Mouse (Mus musculus): ENCODE data around the gene Pm20d1. TPM values are rescaled to one million over a fixed set of nuclear protein-coding genes. Genes with fewer than 3 reads are reported as not detected.

Pm20d1 gene
- polyA plus RNA-seq, 1 experiment from 2014 or later, result 17.3 TPM

DNA sequence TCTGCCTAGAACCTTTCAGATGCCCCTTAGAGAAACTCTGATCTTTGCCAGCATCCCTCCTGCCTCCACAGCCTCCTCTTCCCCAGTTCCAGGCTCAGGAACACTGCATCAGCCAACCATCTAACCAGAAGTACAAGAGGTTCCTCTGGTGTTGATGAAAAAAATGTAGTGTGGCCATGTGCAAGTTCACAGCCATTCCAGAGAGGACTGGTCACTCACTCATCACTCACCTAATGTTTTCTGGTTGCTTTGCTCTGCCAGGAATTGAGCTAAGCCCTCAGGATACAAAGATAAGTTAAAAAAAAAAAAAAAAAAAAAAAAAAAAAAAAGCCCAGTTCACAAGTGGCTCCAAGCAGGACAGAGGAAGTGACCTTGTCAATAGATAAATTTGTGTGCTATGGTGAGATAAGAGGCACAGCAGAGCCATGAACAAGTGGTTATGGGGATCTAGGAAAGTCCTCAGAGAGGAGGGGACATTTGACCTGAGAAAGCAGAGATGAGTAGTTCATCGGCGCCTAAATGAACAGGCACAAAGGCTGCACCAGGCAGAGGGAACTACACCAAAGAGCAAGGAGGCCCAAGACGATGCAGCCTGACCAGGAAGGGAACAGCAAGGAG is 42.9 kb upstream of the Pm20d1 start:
- no peak for TF ChIP-seq CTCF (IDR thresholded peaks at IDR 0.05; ENCODE audit: low read depth)
- ATAC-seq, result no peak
- H3K27ac ChIP-seq (ENCODE audit: low read depth, low read length), result no peak overlapping the region
- no peak overlapping the region for H3K4me2 ChIP-seq (replicated peaks; ENCODE audit: low read depth)
- no peak overlapping the region for H3K9ac ChIP-seq (ENCODE audit: low read depth, low read length)
- no peaks in the 10 kb centered on the region for H3K36me3 ChIP-seq (ENCODE audit: control insufficient read depth, insufficient read depth)
- no peak overlapping the region for H3K4me3 ChIP-seq (ENCODE audit: low read depth, low read length)
- 22% methylated on average over 3 of the region's 3 CpGs for WGBS
- H3K4me1 ChIP-seq (replicated peaks; ENCODE audit: control insufficient read depth, insufficient read depth, low read length), result no peaks in the 10 kb centered on the region
- no peaks in the 10 kb centered on the region for H3K9me3 ChIP-seq (ENCODE audit: control insufficient read depth)
- H3K27me3 ChIP-seq (replicated peaks; ENCODE audit: control insufficient read depth, insufficient read depth, low read length), result no peaks in the 10 kb centered on the region

DNA sequence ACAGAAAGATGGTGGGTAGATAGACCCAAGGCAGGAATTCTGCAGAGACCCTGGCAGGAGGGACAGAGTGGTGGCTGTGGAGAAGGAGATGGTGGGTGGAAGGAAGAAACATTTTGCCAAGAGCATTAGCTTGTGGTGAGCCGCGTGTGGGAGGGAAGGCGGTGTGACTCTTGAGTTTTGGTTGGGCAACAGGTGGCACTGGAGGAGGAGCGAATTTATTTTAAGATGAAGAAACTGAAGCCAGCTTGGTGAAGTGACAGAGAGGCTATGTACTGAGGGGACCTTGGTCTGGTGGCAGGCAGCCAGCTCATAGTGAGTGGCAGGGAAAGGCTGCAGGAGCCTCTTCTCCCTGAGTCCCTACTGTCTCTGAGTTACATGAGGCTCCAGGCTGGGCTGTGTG is 42.3 kb upstream of the Pm20d1 start:
- Histone ChIP-seq H3K4me3 (ENCODE audit: low read depth, low read length) (no peak overlapping the region), H3K4me1 (replicated peaks; ENCODE audit: control insufficient read depth, insufficient read depth, low read length) (no peaks in the 10 kb centered on the region), H3K27me3 (replicated peaks; ENCODE audit: control insufficient read depth, insufficient read depth, low read length) (no peaks in the 10 kb centered on the region), H3K4me2 (replicated peaks; ENCODE audit: low read depth) (no peak overlapping the region), H3K9me3 (ENCODE audit: control insufficient read depth) (no peaks in the 10 kb centered on the region), H3K9ac (ENCODE audit: low read depth, low read length) (no peak overlapping the region), H3K36me3 (ENCODE audit: control insufficient read depth, insufficient read depth) (no peaks in the 10 kb centered on the region), H3K27ac (ENCODE audit: low read depth, low read length) (no peak overlapping the region)
- 90% methylated on average over 4 of the region's 4 CpGs for WGBS
- TF ChIP-seq CTCF (IDR thresholded peaks at IDR 0.05; ENCODE audit: low read depth), result no peak
- no peak for ATAC-seq

GRCm38 (mm10) chr1:131757211-131757610 is 40.0 kb upstream of the Pm20d1 start:
- no peak for ATAC-seq
- H3K27ac ChIP-seq (ENCODE audit: low read depth, low read length), result no peak overlapping the region
- WGBS, result 93% methylated on average over 6 of the region's 6 CpGs
- H3K4me2 ChIP-seq (replicated peaks; ENCODE audit: low read depth), result no peak overlapping the region
- H3K4me3 ChIP-seq (ENCODE audit: low read depth, low read length), result no peak overlapping the region
- no peaks in the 10 kb centered on the region for H3K4me1 ChIP-seq (replicated peaks; ENCODE audit: control insufficient read depth, insufficient read depth, low read length)
- no peaks in the 10 kb centered on the region for H3K9me3 ChIP-seq (ENCODE audit: control insufficient read depth)
- no peaks in the 10 kb centered on the region for H3K36me3 ChIP-seq (ENCODE audit: control insufficient read depth, insufficient read depth)
- H3K27me3 ChIP-seq (replicated peaks; ENCODE audit: control insufficient read depth, insufficient read depth, low read length), result no peaks in the 10 kb centered on the region
- no peak for TF ChIP-seq CTCF (IDR thresholded peaks at IDR 0.05; ENCODE audit: low read depth)
- no peak overlapping the region for H3K9ac ChIP-seq (ENCODE audit: low read depth, low read length)

GRCm38 (mm10) chr1:131758796-131759195 is 38.4 kb upstream of the Pm20d1 start:
- no peaks in the 10 kb centered on the region for H3K36me3 ChIP-seq (ENCODE audit: control insufficient read depth, insufficient read depth)
- no peak for TF ChIP-seq CTCF (IDR thresholded peaks at IDR 0.05; ENCODE audit: low read depth)
- ATAC-seq, result no peak
- no peak overlapping the region for H3K27ac ChIP-seq (ENCODE audit: low read depth, low read length)
- H3K27me3 ChIP-seq (replicated peaks; ENCODE audit: control insufficient read depth, insufficient read depth, low read length), result no peaks in the 10 kb centered on the region
- 90% methylated on average over 7 of the region's 7 CpGs for WGBS
- H3K4me3 ChIP-seq (ENCODE audit: low read depth, low read length), result no peak overlapping the region
- no peak overlapping the region for H3K9ac ChIP-seq (ENCODE audit: low read depth, low read length)
- H3K9me3 ChIP-seq (ENCODE audit: control insufficient read depth), result no peaks in the 10 kb centered on the region
- H3K4me1 ChIP-seq (replicated peaks; ENCODE audit: control insufficient read depth, insufficient read depth, low read length), result no peaks in the 10 kb centered on the region
- H3K4me2 ChIP-seq (replicated peaks; ENCODE audit: low read depth), result no peak overlapping the region

- H3K36me3 ChIP-seq (ENCODE audit: control insufficient read depth, insufficient read depth), result no peaks in the 10 kb centered on the region
- no peak overlapping the region for H3K27ac ChIP-seq (ENCODE audit: low read depth, low read length)
- ATAC-seq, result no peak
- H3K9me3 ChIP-seq (ENCODE audit: control insufficient read depth), result no peaks in the 10 kb centered on the region
- 63% methylated on average over 9 of the region's 9 CpGs for WGBS
- H3K4me1 ChIP-seq (replicated peaks; ENCODE audit: control insufficient read depth, insufficient read depth, low read length), result no peaks in the 10 kb centered on the region
- H3K27me3 ChIP-seq (replicated peaks; ENCODE audit: control insufficient read depth, insufficient read depth, low read length), result no peaks in the 10 kb centered on the region
- no peak overlapping the region for H3K4me2 ChIP-seq (replicated peaks; ENCODE audit: low read depth)
- H3K9ac ChIP-seq (ENCODE audit: low read depth, low read length), result no peak overlapping the region
- no peak overlapping the region for H3K4me3 ChIP-seq (ENCODE audit: low read depth, low read length)
- no peak for TF ChIP-seq CTCF (IDR thresholded peaks at IDR 0.05; ENCODE audit: low read depth)
These were observed 37.3 kb upstream of the Pm20d1 start for GRCm38 (mm10) chr1:131759667-131760427.

DNA sequence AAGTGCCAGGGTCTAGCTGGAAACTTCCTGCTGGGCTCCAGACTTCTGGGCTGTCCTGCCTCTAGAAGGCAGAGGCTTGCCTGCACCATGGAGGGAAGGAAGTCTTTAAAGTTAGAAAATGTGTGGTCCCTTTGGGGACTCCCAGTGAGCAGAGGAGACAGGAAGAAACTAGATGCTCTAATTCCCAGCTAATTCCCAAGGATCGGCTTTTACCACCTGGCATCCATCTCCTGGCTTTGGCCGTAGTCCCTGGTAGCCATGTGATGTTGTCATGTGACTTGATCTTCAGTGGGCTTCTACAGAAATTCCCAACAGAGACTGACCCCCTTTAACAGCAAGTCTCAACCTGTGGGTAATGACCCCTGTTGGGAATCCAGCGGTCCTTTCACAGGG is 36.8 kb upstream of the Pm20d1 start:
- Histone ChIP-seq H3K36me3 (ENCODE audit: control insufficient read depth, insufficient read depth) (no peaks in the 10 kb centered on the region), H3K27ac (ENCODE audit: low read depth, low read length) (no peak overlapping the region), H3K4me1 (replicated peaks; ENCODE audit: control insufficient read depth, insufficient read depth, low read length) (no peaks in the 10 kb centered on the region), H3K27me3 (replicated peaks; ENCODE audit: control insufficient read depth, insufficient read depth, low read length) (no peaks in the 10 kb centered on the region), H3K4me2 (replicated peaks; ENCODE audit: low read depth) (no peak overlapping the region), H3K9ac (ENCODE audit: low read depth, low read length) (no peak overlapping the region), H3K4me3 (ENCODE audit: low read depth, low read length) (no peak overlapping the region), H3K9me3 (ENCODE audit: control insufficient read depth) (no peaks in the 10 kb centered on the region)
- WGBS, result 86% methylated on average over 3 of the region's 3 CpGs
- no peak for TF ChIP-seq CTCF (IDR thresholded peaks at IDR 0.05; ENCODE audit: low read depth)
- ATAC-seq, result no peak
